Mouse (Mus musculus) heart, postnatal 36 days (tissue): ENCODE data around the gene Gm45785. TPM values are rescaled to one million over a fixed set of nuclear protein-coding genes. Genes with fewer than 3 reads are reported as not detected.

ENCODE experiments used
- DNase-seq, 2 experiments: peaks; one replicate each; pipeline ENCODE4 v3.0.0; 2021 to 2022
- intact Hi-C: fragments of 180-260 bp; cut with DNase I; formaldehyde crosslinking; loops from one replicate; pipeline ENCODE4 v1.15.1; 2025
- total RNA-seq, 2 experiments: library from RNA; stranded (reverse); gene quantifications; 2 replicates each; pipeline ENCODE4 v1.2.3; 2021

Gm45785 gene
- total RNA-seq, 2 experiments from 2014 or later: not detected

- no peak for DNase-seq
- intact Hi-C loops: no loop called here
These were observed 68.6 kb downstream of the Gm45785 start, which contains the start of gene Syce1 for GRCm38 (mm10) chr7:140787406-140788052. TSS of gene Syce1 (minus strand) at chr7:140787852.

GRCm38 (mm10) chr7:140780548-140780947 lies 75.6 kb downstream of the Gm45785 start:
- intact Hi-C loops: no loop called here
- DNase-seq: no peak

Other genes with a start within 250 kb of the Gm45785 start
- not detected for gene Olfr61, start 227.4 kb downstream of the Gm45785 start, total RNA-seq
- gene Olfr53, start 209.9 kb downstream of the Gm45785 start, total RNA-seq: not detected
- not detected for gene Olfr539, start 196.4 kb downstream of the Gm45785 start, total RNA-seq
- gene Olfr45, start 174.4 kb downstream of the Gm45785 start, total RNA-seq: not detected
- gene Olfr541, start 159.1 kb downstream of the Gm45785 start, total RNA-seq: not detected
- 10 to 100 TPM in 1 of 2 experiments, 1 to 10 TPM in 1; 4.3 to 13.2 TPM for gene Cyp2e1, start 92.6 kb downstream of the Gm45785 start, total RNA-seq
- gene Syce1, start 68.5 kb downstream of the Gm45785 start, total RNA-seq: not detected
- under 1 TPM; 0.19 to 0.35 TPM for gene Zfp941, start 34.2 kb downstream of the Gm45785 start, total RNA-seq
- 1 to 10 TPM in 1 of 2 experiments, under 1 TPM in 1; 0.44 to 1.2 TPM for gene Urah, start 21.3 kb downstream of the Gm45785 start, total RNA-seq
- 10 to 100 TPM; 23.9 to 24.8 TPM for gene Scgb1c1, start 10.8 kb downstream of the Gm45785 start, total RNA-seq
- not detected for gene Odf3, start 8.5 kb downstream of the Gm45785 start, total RNA-seq
- 10 to 100 TPM; 19.8 to 22.4 TPM for gene Ric8a, start 626 bp upstream of the Gm45785 start, total RNA-seq
- 10 to 100 TPM; 10.3 to 11.0 TPM for gene Bet1l, start 1.2 kb upstream of the Gm45785 start, total RNA-seq
- 10 to 100 TPM; 85.8 to 92.3 TPM for gene Psmd13, start 25.6 kb upstream of the Gm45785 start, total RNA-seq
- 10 to 100 TPM; 62.1 to 71.1 TPM for gene Sirt3, start 26.0 kb upstream of the Gm45785 start, total RNA-seq
- gene Cox8b, start 44.1 kb upstream of the Gm45785 start, total RNA-seq: 1,000 to 10,000 TPM; 2,774 to 2,839 TPM
- gene Nlrp6, start 64.6 kb upstream of the Gm45785 start, total RNA-seq: not detected
- 1 to 10 TPM; 4.4 to 4.9 TPM for gene Pgghg, start 85.1 kb upstream of the Gm45785 start, total RNA-seq
- under 1 TPM in 1 of 2 experiments, not detected in 1; 0.42 TPM for gene Ifitm5, start 94.0 kb upstream of the Gm45785 start, total RNA-seq
- gene Gm45717, start 99.6 kb upstream of the Gm45785 start, total RNA-seq: under 1 TPM in 1 of 2 experiments, not detected in 1; 0.76 TPM
- 100 to 1,000 TPM; 111 to 112 TPM for gene Ifitm2, start 99.7 kb upstream of the Gm45785 start, total RNA-seq
- gene Ifitm1, start 110.9 kb upstream of the Gm45785 start, total RNA-seq: 1 to 10 TPM; 3.4 to 4.1 TPM
- gene Ifitm3, start 154.4 kb upstream of the Gm45785 start, total RNA-seq: 100 to 1,000 TPM; 113 to 167 TPM
- gene Ifitm6, start 161.6 kb upstream of the Gm45785 start, total RNA-seq: 1 to 10 TPM in 1 of 2 experiments, under 1 TPM in 1; 0.47 to 1.0 TPM
- not detected for gene Gm17387, start 172.8 kb upstream of the Gm45785 start, total RNA-seq
- gene B4galnt4, start 204.8 kb upstream of the Gm45785 start, total RNA-seq: not detected
- gene Pkp3, start 221.9 kb upstream of the Gm45785 start, total RNA-seq: not detected
- 1 to 10 TPM; 5.6 to 9.5 TPM for gene Sigirr, start 244.2 kb upstream of the Gm45785 start, total RNA-seq